Mouse (Mus musculus): ENCODE data around the gene Trim31. TPM values are rescaled to one million over a fixed set of nuclear protein-coding genes. Genes with fewer than 3 reads are reported as not detected.
A peak's percentile ranks its signal among the peaks of the same experiment; 100 is the strongest.
"Not testable (repeated sequence)": the region's sequence is repeated elsewhere in the genome, so short reads cannot be mapped to it uniquely, and the experiment has no call there.

Gene Trim31
- not detected for total RNA-seq (2021)
- long read RNA-seq, experiment 1 = 0 reads
- long read RNA-seq, experiment 2 = 0 reads

DNA sequence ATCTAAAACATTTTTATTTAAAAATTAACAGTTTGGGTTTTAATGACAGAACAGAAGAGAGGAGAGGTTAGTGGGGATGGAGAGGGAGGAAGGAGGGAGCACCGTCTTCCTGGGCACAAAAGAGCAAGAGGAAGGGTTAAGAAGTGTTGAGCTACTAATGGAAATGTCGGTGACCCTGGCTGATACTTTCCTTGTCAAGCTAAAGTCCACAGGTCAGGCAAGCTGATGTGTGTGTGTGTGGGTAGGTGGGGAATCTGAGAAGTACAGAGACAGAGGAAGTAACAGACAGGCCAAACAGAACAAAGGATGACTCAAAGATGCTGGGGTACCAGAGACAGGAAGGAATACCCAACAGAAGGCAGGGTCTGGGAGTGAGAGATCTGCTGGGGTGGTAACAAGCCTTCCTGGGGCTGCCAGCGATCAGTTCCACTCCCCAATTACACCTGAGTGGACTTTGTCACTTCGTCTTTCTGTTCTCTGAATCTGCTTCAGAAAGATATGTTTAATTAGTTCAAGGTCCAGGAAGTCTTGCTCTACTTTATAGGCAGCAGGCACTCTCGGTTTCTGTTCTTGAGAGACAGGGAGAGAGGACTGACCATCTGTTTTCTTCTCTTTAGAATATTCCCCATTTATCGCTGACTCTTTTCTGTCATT is at the start of gene Trim31:
Trim31 (plus strand) TSS at position 567 of the 654 bp plus-strand sequence.
- no peak for DNase-seq

DNA sequence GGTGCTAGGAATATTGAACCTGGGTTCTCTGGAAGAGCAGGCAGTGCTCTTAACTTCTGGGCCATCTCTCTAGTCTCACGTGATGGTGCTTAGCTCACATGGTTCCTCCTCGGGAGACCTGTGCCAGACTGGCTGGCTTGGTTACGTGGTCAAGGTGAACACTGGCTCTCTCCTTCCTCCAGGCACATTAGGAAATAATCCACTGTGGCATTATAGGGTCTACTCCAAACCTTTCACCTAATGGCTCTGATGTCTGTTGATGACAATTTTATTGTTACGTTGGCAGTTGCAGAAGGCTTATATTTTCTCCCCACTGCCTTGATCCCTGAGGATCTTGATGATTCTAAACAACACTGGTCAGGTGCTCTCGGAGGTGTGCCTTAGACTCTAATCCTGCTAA is 49.0 kb upstream of the Trim31 start:
- no peak for DNase-seq

GRCm38 (mm10) chr17:36849992-36850391 is 47.9 kb upstream of the Trim31 start:
- no peak for DNase-seq

GRCm38 (mm10) chr17:36851200-36851599 is 46.7 kb upstream of the Trim31 start:
- DNase-seq = no peak

GRCm38 (mm10) chr17:36851627-36852026 is 46.3 kb upstream of the Trim31 start:
- no peak for DNase-seq

DNA sequence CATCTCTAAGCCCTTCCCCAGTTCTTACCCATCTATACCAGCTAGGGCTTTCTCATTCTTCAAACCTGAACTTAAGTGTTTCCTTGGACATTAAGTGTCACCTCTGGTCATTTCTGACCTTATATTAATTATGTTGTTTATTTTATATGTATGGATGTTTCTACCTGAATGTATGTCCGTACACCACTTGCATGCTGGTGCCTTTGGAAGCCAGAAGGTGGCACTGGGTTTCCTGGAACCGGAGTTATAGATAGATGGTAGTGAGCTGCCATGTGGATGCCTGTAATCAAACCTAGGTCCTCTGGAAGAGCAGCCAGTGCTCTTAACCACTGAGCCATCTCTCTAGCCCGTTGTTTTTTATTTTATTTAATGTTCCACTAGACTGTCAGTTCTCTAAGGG is 42.4 kb upstream of the Trim31 start:
- no peak for DNase-seq

DNA sequence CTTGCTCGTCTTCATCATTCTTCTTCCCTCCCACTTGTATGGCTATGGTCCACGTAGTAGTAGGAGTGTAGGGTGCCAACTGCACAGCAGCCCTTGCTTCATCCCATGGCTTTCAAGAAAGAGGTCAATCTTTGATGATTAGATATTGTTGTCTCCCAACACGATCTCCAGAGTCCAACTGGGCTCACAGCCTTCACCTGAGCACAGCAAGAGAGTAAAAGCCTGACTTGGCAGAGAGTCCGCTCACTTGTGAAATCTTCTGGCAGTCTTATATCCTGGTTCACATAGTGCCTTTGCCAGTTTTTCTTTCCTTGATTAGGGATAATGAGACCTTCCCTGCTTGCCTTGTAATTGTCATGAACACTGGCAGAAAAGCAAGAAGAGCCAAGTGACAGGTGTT is 41.7 kb upstream of the Trim31 start:
- no peak for DNase-seq

GRCm38 (mm10) chr17:36858181-36858580 is 39.7 kb upstream of the Trim31 start:
- DNase-seq = no peak

DNA sequence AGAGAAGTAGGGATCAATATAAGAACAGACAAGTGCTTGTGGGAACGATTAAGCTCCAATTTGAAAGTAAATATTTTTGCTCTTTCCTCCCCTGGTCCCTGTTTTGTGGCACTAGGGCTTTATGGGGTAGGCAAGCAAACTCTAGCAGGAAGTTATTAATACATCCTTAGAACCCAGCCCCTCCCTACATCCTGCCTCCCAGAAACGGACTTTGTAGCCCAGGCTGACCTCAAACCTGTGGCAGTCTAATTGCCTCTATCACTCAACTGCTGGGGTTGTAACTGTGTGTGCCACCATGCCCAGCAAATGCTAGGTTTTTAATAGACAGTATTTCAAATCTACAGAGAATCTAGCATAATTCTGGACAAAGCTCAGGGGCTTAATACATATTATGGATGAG is 36.2 kb upstream of the Trim31 start:
- DNase-seq = no peak

GRCm38 (mm10) chr17:36866719-36867527 is 31.0 kb upstream of the Trim31 start, which contains the start of gene Trim15:
Trim15 (minus strand) TSS chr17:36867210.
- DNase-seq = no peak

GRCm38 (mm10) chr17:36868836-36869235 is 29.1 kb upstream of the Trim31 start:
- DNase-seq = no peak

DNA sequence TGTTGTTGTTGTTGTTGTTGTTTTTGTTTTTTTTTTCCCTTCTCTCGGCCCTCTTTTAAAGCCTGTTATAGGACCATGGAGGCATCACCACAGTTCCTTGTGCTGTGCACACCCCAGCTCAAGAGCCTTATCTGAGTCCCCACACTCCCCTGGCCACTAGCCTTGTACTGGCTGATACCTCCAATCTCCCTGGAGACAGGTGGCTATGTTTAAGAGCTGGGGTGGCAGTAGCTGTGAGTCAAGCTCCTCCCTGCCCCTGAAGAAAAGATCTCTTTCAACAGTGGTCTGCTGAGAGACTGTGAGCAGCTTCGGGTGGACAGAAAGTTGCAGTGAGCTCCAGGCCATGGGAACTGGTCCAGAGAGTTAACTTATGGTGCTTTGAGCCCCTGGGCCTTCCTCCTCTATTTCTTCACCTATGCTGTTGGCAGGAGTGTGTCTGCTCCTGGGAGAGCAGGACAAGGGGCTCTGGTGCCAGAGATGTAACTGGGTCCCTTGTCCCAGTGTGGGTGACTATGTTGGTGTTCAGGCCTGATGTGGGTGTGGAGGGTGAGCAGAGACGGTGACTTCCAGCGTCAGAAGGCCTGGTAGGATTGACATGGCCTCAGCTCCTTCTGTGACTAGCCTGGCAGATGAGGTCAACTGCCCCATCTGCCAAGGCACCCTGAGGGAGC is 28.5 kb upstream of the Trim31 start, which contains the start of gene Trim10:
Trim10 (plus strand) TSS at position 291 of the 671 bp plus-strand sequence.
- no peak for DNase-seq

DNA sequence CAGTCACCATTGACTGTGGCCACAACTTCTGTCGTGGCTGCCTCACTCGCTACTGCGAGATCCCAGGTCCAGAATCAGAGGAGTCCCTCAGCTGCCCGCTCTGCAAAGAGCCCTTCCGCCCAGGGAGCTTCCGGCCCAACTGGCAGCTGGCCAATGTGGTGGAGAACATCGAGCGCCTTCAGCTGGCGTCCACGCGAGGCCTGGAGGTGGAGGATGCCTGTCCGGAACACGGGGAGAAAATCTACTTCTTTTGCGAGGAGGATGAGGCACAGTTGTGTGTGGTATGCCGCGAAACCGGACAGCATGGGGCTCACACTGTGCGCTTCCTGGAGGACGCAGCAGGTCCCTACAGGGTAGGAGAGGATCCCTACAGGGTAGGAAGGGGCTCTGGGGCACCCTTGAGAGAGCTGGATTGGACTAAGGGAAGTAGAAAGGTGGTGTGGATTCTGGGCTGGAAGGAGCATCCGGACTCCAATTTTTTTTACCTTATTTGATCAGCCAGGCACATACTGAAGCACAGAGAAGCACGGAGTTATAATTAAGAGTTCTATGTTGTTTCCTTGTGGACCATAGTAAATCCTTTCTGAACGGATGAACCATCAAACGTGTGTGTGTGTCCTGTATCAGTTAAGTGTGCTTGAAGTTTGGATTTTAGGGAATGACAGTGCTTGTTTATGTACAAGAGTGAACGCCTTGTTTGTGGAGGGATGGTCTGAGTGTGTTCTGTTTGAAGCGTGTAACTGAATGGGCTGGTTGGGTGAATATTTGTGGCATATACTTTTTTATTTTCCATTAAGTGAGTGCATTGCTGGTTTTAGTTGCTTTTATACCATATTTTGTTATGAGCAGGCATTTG is 27.7 kb upstream of the Trim31 start:
- DNase-seq = peak; percentile 46

DNA sequence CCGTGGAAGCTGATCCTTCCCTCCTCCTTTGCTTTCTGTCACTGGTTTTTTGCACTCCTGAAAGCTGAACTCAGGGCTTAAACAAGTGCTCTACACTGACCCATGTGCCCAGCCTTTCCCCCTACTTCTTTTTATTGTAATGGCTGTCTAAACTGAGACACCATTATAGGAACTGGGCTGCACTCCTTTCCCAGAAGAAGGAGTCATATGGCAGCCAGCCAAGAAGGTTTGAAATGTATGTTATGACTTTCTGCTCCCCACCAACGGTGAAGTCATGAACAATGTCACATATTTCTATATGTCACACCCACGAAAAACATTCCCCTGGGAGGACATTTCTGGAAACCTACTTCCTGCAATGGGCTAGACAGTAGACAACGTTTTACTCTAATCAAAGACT is 23.3 kb upstream of the Trim31 start:
- DNase-seq = no peak

- no peak for DNase-seq
Observed at GRCm38 (mm10) chr17:36883350-36883749, 14.6 kb upstream of the Trim31 start.

- no peak for DNase-seq
Observed at GRCm38 (mm10) chr17:36885132-36885790, 12.7 kb upstream of the Trim31 start.

- DNase-seq = no peak
Observed at GRCm38 (mm10) chr17:36890073-36890903, 7.6 kb upstream of the Trim31 start, which contains the start of gene Trim40. Trim40 (minus strand) TSS chr17:36890123.

GRCm38 (mm10) chr17:36891496-36891895 is 6.4 kb upstream of the Trim31 start:
- not testable (repeated sequence) for DNase-seq

DNA sequence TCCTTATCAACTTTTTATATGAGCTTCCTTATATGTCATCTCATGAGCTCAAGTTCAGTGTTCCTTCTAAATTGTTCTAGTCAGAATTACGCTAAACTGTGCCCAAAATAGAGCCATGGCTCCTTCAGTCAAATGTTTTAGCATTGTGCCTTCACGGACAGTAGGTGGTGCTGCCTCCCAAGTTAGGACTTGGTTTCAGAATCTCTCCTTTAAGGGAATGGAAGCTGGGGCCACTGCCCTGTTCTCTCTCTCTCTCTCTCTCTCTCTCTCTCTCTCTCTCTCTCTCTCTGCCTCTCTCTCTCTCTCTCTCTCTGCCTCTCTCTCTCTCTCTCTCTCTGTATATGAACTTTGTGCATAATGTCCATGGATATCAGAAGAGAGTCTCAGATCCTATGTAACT is 5.6 kb upstream of the Trim31 start:
- peak; percentile 24 for DNase-seq

GRCm38 (mm10) chr17:36893387-36893786 is 4.5 kb upstream of the Trim31 start:
- no peak for DNase-seq
